Mouse (Mus musculus): Measurements from ENCODE around the gene Dand5. TPM values are rescaled to one million over a fixed set of nuclear protein-coding genes. Genes with fewer than 3 reads are reported as not detected.

The Dand5 gene
- polyA plus RNA-seq (2012; rRNA removed) = 2.2 TPM in 2 replicates

- WGBS = 97% methylated on average over 3 of the region's 3 CpGs
- Histone ChIP-seq H3K4me1 (replicated peaks; ENCODE audit: control insufficient read depth, insufficient read depth, low read length) (peaks cover 12% of the 10 kb centered on the region), H3K27me3 (ENCODE audit: control insufficient read depth, insufficient read depth, low read length) (no peaks in the 10 kb centered on the region), H3K36me3 (ENCODE audit: control insufficient read depth, insufficient read depth, low read length) (no peaks in the 10 kb centered on the region), H3K27ac (ENCODE audit: control insufficient read depth, insufficient read depth, low read length) (no peak within 1 kb of the TSS), H3K4me3 (ENCODE audit: control insufficient read depth, insufficient read depth, low read length) (no peak within 1 kb of the TSS)
- no peak for TF ChIP-seq CTCF (IDR thresholded peaks at IDR 0.05; ENCODE audit: borderline replicate concordance, control insufficient read depth, extremely low read depth, insufficient read depth, low read length, poor library complexity)
- no peak for DNase-seq
Measured at GRCm38 (mm10) chr8:84822723-84823122, at the start of gene Dand5. TSS of gene Dand5 (minus strand) at chr8:84822823.

GRCm38 (mm10) chr8:84871376-84872308 is 49.0 kb upstream of the Dand5 start, which contains the start of gene Syce2:
TSS of gene Syce2 (plus strand) at chr8:84872111.
- TF ChIP-seq CTCF (IDR thresholded peaks at IDR 0.05; ENCODE audit: borderline replicate concordance, control insufficient read depth, extremely low read depth, insufficient read depth, low read length, poor library complexity) (no peak), POLR2A (IDR thresholded peaks at IDR 0.05; ENCODE audit: control insufficient read depth, extremely low read depth, insufficient read depth, low read length, poor library complexity) (no peak)
- Histone ChIP-seq H3K27ac (ENCODE audit: control insufficient read depth, insufficient read depth, low read length) (no peak within 1 kb of the TSS), H3K27me3 (ENCODE audit: control insufficient read depth, insufficient read depth, low read length) (no peaks in the 10 kb centered on the region), H3K36me3 (ENCODE audit: control insufficient read depth, insufficient read depth, low read length) (peaks cover 17% of the 10 kb centered on the region), H3K4me1 (replicated peaks; ENCODE audit: control insufficient read depth, insufficient read depth, low read length) (peaks cover 16% of the 10 kb centered on the region), H3K4me3 (ENCODE audit: control insufficient read depth, insufficient read depth, low read length) (peak within 1 kb of the TSS; percentile 49)
- DNase-seq = peak; percentile 84
- WGBS = 4% methylated on average over 45 of the region's 46 CpGs

GRCm38 (mm10) chr8:84856864-84857441 is 34.3 kb upstream of the Dand5 start, which contains the start of gene Farsa:
TSS of gene Farsa (plus strand) at chr8:84856989.
- peak within 1 kb of the TSS; percentile 84 for H3K4me3 ChIP-seq (ENCODE audit: control insufficient read depth, insufficient read depth, low read length)
- no peaks in the 10 kb centered on the region for H3K27me3 ChIP-seq (ENCODE audit: control insufficient read depth, insufficient read depth, low read length)
- TF ChIP-seq CTCF (IDR thresholded peaks at IDR 0.05; ENCODE audit: borderline replicate concordance, control insufficient read depth, extremely low read depth, insufficient read depth, low read length, poor library complexity) (0 out of 2 replicates have a peak, but pooled peaks have one; percentile 11), POLR2A (IDR thresholded peaks at IDR 0.05; ENCODE audit: control insufficient read depth, extremely low read depth, insufficient read depth, low read length, poor library complexity) (peak; percentile 65; the same call in 1 of the 2 replicates)
- peaks cover 6% of the 10 kb centered on the region; the same call in 1 of the 2 replicates for H3K4me1 ChIP-seq (replicated peaks; ENCODE audit: control insufficient read depth, insufficient read depth, low read length)
- H3K36me3 ChIP-seq (ENCODE audit: control insufficient read depth, insufficient read depth, low read length) = peaks cover 14% of the 10 kb centered on the region
- WGBS = under 1% methylated on average over 39 of the region's 39 CpGs
- no peak within 1 kb of the TSS for H3K27ac ChIP-seq (ENCODE audit: control insufficient read depth, insufficient read depth, low read length)
- DNase-seq = peak; percentile 89

- TF ChIP-seq CTCF (IDR thresholded peaks at IDR 0.05; ENCODE audit: borderline replicate concordance, control insufficient read depth, extremely low read depth, insufficient read depth, low read length, poor library complexity) (no peak), POLR2A (IDR thresholded peaks at IDR 0.05; ENCODE audit: control insufficient read depth, extremely low read depth, insufficient read depth, low read length, poor library complexity) (no peak)
- H3K4me3 ChIP-seq (ENCODE audit: control insufficient read depth, insufficient read depth, low read length) = no peak overlapping the region
- no peak for DNase-seq
- peaks cover 6% of the 10 kb centered on the region; the same call in 1 of the 2 replicates for H3K4me1 ChIP-seq (replicated peaks; ENCODE audit: control insufficient read depth, insufficient read depth, low read length)
- H3K36me3 ChIP-seq (ENCODE audit: control insufficient read depth, insufficient read depth, low read length) = peaks cover 9% of the 10 kb centered on the region
- no peak overlapping the region for H3K27ac ChIP-seq (ENCODE audit: control insufficient read depth, insufficient read depth, low read length)
- H3K27me3 ChIP-seq (ENCODE audit: control insufficient read depth, insufficient read depth, low read length) = no peaks in the 10 kb centered on the region
- WGBS = 98% methylated on average over 3 of the region's 3 CpGs
Measured at GRCm38 (mm10) chr8:84856434-84856833, 33.8 kb upstream of the Dand5 start.

DNA sequence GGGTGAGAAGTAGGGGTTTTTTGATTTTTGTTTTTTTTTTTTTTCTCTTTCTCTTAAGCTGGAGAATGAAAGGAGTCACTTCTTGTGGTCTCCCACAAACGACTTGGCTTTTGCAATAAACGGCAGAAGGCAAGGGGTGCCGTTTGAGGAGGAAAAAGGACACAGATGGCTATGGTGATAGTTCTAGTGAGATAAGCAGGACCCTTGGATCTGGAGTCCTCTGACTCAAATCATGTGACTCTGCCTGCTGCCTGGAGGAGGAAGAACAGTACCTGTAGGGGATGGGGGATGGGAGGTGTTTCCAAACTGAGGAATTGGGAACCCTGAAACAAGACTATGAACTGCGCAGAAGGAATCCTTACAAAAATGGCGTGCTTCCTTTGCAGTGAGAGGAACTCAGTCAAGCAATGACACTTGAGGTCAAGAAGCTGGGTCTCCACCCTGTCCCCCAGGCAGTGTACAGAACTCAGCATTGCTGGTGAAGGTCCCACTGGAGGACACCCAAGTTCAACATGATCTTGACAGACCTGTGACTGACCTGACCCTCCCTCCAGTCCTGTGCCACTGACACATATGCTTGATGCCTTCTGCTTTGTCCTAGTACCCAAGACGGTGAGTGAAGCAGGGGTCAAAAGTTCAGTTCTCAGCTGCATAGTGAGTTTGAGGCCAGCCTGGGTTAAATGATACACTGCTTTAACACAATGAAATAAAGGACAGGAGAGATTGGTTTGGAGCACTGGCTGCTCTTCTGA is 25.2 kb upstream of the Dand5 start:
- DNase-seq = peak; percentile 29
- Histone ChIP-seq H3K27me3 (ENCODE audit: control insufficient read depth, insufficient read depth, low read length) (no peaks in the 10 kb centered on the region), H3K36me3 (ENCODE audit: control insufficient read depth, insufficient read depth, low read length) (peaks cover 19% of the 10 kb centered on the region), H3K4me1 (replicated peaks; ENCODE audit: control insufficient read depth, insufficient read depth, low read length) (peaks cover 14% of the 10 kb centered on the region), H3K27ac (ENCODE audit: control insufficient read depth, insufficient read depth, low read length) (peak overlapping the region; percentile 84), H3K4me3 (ENCODE audit: control insufficient read depth, insufficient read depth, low read length) (no peak overlapping the region)
- 4% methylated on average over 6 of the region's 6 CpGs for WGBS
- TF ChIP-seq POLR2A (IDR thresholded peaks at IDR 0.05; ENCODE audit: control insufficient read depth, extremely low read depth, insufficient read depth, low read length, poor library complexity) (no peak), CTCF (IDR thresholded peaks at IDR 0.05; ENCODE audit: borderline replicate concordance, control insufficient read depth, extremely low read depth, insufficient read depth, low read length, poor library complexity) (no peak)
